Comparison of ENCODE assay signal across 8 mouse cellular contexts in genomic region chr7:29155196-29155837, GRCm38 (mm10). TPM values are rescaled to one million over a fixed set of nuclear protein-coding genes. Genes with fewer than 3 reads are reported as not detected.
A peak's percentile ranks its signal among the peaks of the same experiment; 100 is the strongest.
DNase-seq lines count a peak whose midpoint lies in the region; ATAC-seq and TF ChIP-seq lines count a peak whose summit lies in the region.

No protein-coding gene starts in this region.

- peak; percentile 76 for TF ChIP-seq POLR2A in CH12.LX (IDR thresholded peaks at IDR 0.05; ENCODE audit: low read depth, low read length)

- peaks cover 4 to 27% of the 10 kb centered on the region in 2 experiments for H3K36me3 ChIP-seq in CH12.LX (replicated peaks in 1 of 2; ENCODE audit: control insufficient read depth in 1 of 2, insufficient read depth in 1 of 2, low read length in 1 of 2)
- H3K36me3 ChIP-seq in forebrain, embryonic 10.5 days (replicated peaks) = peaks cover 13% of the 10 kb centered on the region
- peaks cover 7% of the 10 kb centered on the region; the same call in 1 of the 2 replicates for H3K36me3 ChIP-seq in heart, embryonic 15.5 days
- peaks cover 9% of the 10 kb centered on the region for H3K36me3 ChIP-seq in liver, embryonic 13.5 days
- H3K36me3 ChIP-seq in neural tube, embryonic 12.5 days = 0 out of 2 replicates have a peak, but pooled peaks cover 5% of the 10 kb centered on the region
- peaks cover 3% of the 10 kb centered on the region; the same call in 1 of the 2 replicates for H3K36me3 ChIP-seq in stomach, postnatal 0 days (ENCODE audit: control insufficient read depth, insufficient read depth, low read length)

- WGBS in forebrain, embryonic 10.5 days = 7% methylated on average over 37 of the region's 37 CpGs
- WGBS in heart, embryonic 15.5 days = 8% methylated on average over 35 of the region's 37 CpGs
- WGBS in liver, embryonic 13.5 days (ENCODE audit: insufficient replicate concordance) = 8% methylated on average over 35 of the region's 37 CpGs
- WGBS in neural tube, embryonic 12.5 days = 8% methylated on average over 37 of the region's 37 CpGs
- WGBS in stomach, postnatal 0 days = 10% methylated on average over 35 of the region's 37 CpGs

- peak overlapping the region; percentile 75 to 88 (median 85) for H3K4me3 ChIP-seq in CH12.LX (replicated peaks in 1 of 3; ENCODE audit: low read depth in 2 of 3, low read length in 2 of 3, poor library complexity in 1 of 3)
- peak overlapping the region; percentile 87 for H3K4me3 ChIP-seq in forebrain, embryonic 10.5 days
- peak overlapping the region; percentile 87 for H3K4me3 ChIP-seq in heart, embryonic 15.5 days
- peak overlapping the region; percentile 85 for H3K4me3 ChIP-seq in liver, embryonic 13.5 days (replicated peaks)
- H3K4me3 ChIP-seq in neural tube, embryonic 12.5 days = peak overlapping the region; percentile 77
- H3K4me3 ChIP-seq in stomach, postnatal 0 days (ENCODE audit: low read depth, low read length) = peak overlapping the region; percentile 83

- peaks cover 5 to 12% of the 10 kb centered on the region in 2 experiments; a peak in 2 of 4 replicates for H3K4me1 ChIP-seq in CH12.LX (ENCODE audit: control insufficient read depth in 1 of 2, insufficient read depth in 2 of 2)
- H3K4me1 ChIP-seq in forebrain, embryonic 10.5 days = peaks cover 40% of the 10 kb centered on the region
- H3K4me1 ChIP-seq in heart, embryonic 15.5 days (replicated peaks) = peaks cover 10% of the 10 kb centered on the region
- H3K4me1 ChIP-seq in liver, embryonic 13.5 days (replicated peaks) = peaks cover 20% of the 10 kb centered on the region
- peaks cover 4% of the 10 kb centered on the region; the same call in 1 of the 2 replicates for H3K4me1 ChIP-seq in neural tube, embryonic 12.5 days
- H3K4me1 ChIP-seq in stomach, postnatal 0 days (replicated peaks; ENCODE audit: control insufficient read depth, insufficient read depth) = no peaks in the 10 kb centered on the region

- in situ Hi-C loops in CH12.LX (cut with MboI; ENCODE audit: low pct_ligation_motif_present, low pct_unique_long_range_greater_than_20kb, low sequenced_read_pairs) = no loop called here

- TF ChIP-seq RAD21 in CH12.LX (IDR thresholded peaks at IDR 0.05; ENCODE audit: low read depth, low read length) = no peak

- H3K79me2 ChIP-seq in CH12.LX (replicated peaks; ENCODE audit: control insufficient read depth, extremely low read depth, insufficient read depth, poor library complexity, severe bottlenecking) = no peaks in the 10 kb centered on the region

- H3K27ac ChIP-seq in CH12.LX (ENCODE audit: insufficient read depth, low read depth) = peak overlapping the region; percentile 32
- H3K27ac ChIP-seq in forebrain, embryonic 10.5 days = peak overlapping the region; percentile 91
- H3K27ac ChIP-seq in heart, embryonic 15.5 days = peak overlapping the region; percentile 86
- peak overlapping the region; percentile 77 for H3K27ac ChIP-seq in liver, embryonic 13.5 days
- peak overlapping the region; percentile 87 for H3K27ac ChIP-seq in neural tube, embryonic 12.5 days
- H3K27ac ChIP-seq in stomach, postnatal 0 days (replicated peaks) = peak overlapping the region; percentile 91

- TF ChIP-seq CTCF in CH12.LX (conservative IDR thresholded peaks at IDR 0.05 in 1 of 2, IDR thresholded peaks at IDR 0.05 in 1 of 2; ENCODE audit: low read depth in 2 of 2, low read length in 2 of 2) = no peak
- peak; percentile 58 for TF ChIP-seq CTCF in stomach, postnatal 0 days (IDR thresholded peaks at IDR 0.05; ENCODE audit: low read depth)

- dilution Hi-C loops in CH12.LX (cut with MboI; ENCODE audit: extremely low pct_ligation_motif_present, extremely low pct_unique_long_range_greater_than_20kb, low sequenced_read_pairs) = no loop called here

- TF ChIP-seq EP300 in CH12.LX (IDR thresholded peaks at IDR 0.05; ENCODE audit: low read length) = no peak
- TF ChIP-seq EP300 in stomach, postnatal 0 days (optimal IDR thresholded peaks at IDR 0.05) = no peak

- peak; percentile 85 for ATAC-seq in heart, embryonic 15.5 days (replicated peaks; ENCODE audit: insufficient number of reproducible peaks, insufficient read depth, low FRiP score, low read depth)
- ATAC-seq in liver, embryonic 13.5 days (ENCODE audit: low read depth) = peak; percentile 87
- ATAC-seq in neural tube, embryonic 12.5 days (ENCODE audit: low FRiP score, low read depth) = peak; percentile 92
- peak; percentile 91 for ATAC-seq in stomach, postnatal 0 days (ENCODE audit: low FRiP score, low TSS enrichment)

- peak overlapping the region; percentile 76; the same call in 1 of the 2 replicates for H3K4me2 ChIP-seq in CH12.LX (ENCODE audit: insufficient read depth, low read depth, poor library complexity, severe bottlenecking)
- H3K4me2 ChIP-seq in heart, embryonic 15.5 days = peak overlapping the region; percentile 94
- H3K4me2 ChIP-seq in liver, embryonic 13.5 days = peak overlapping the region; percentile 100
- H3K4me2 ChIP-seq in neural tube, embryonic 12.5 days (replicated peaks) = peak overlapping the region; percentile 98
- peak overlapping the region; percentile 99 for H3K4me2 ChIP-seq in stomach, postnatal 0 days (replicated peaks; ENCODE audit: low read depth)

- H3K9ac ChIP-seq in CH12.LX (ENCODE audit: insufficient read depth, low read depth) = peak overlapping the region; percentile 61
- H3K9ac ChIP-seq in heart, embryonic 15.5 days = peak overlapping the region; percentile 76
- peak overlapping the region; percentile 84 for H3K9ac ChIP-seq in liver, embryonic 13.5 days
- H3K9ac ChIP-seq in neural tube, embryonic 12.5 days = peak overlapping the region; percentile 82
- peak overlapping the region; percentile 88 for H3K9ac ChIP-seq in stomach, postnatal 0 days (ENCODE audit: low read length)

- H3K27me3 ChIP-seq in CH12.LX (replicated peaks) = no peaks in the 10 kb centered on the region
- peaks cover 44% of the 10 kb centered on the region for H3K27me3 ChIP-seq in forebrain, embryonic 10.5 days (ENCODE audit: poor library complexity, severe bottlenecking)
- H3K27me3 ChIP-seq in heart, embryonic 15.5 days = peaks cover 34% of the 10 kb centered on the region
- peaks cover 29% of the 10 kb centered on the region for H3K27me3 ChIP-seq in liver, embryonic 13.5 days
- peaks cover 24% of the 10 kb centered on the region for H3K27me3 ChIP-seq in neural tube, embryonic 12.5 days (replicated peaks)
- H3K27me3 ChIP-seq in stomach, postnatal 0 days (ENCODE audit: control insufficient read depth, insufficient read depth, low read length) = no peaks in the 10 kb centered on the region

- H3K9me3 ChIP-seq in CH12.LX (replicated peaks; ENCODE audit: low read length) = peaks cover 6% of the 10 kb centered on the region
- H3K9me3 ChIP-seq in forebrain, embryonic 10.5 days = peaks cover 9% of the 10 kb centered on the region; the same call in 1 of the 2 replicates
- H3K9me3 ChIP-seq in heart, embryonic 15.5 days (replicated peaks) = no peaks in the 10 kb centered on the region
- 0 out of 2 replicates have a peak, but pooled peaks cover 4% of the 10 kb centered on the region for H3K9me3 ChIP-seq in liver, embryonic 13.5 days (replicated peaks)
- H3K9me3 ChIP-seq in neural tube, embryonic 12.5 days = peaks cover 4% of the 10 kb centered on the region; the same call in 1 of the 2 replicates
- no peaks in the 10 kb centered on the region for H3K9me3 ChIP-seq in stomach, postnatal 0 days (ENCODE audit: control insufficient read depth, low read length)

- peak; percentile 88 for DNase-seq in CH12.LX (ENCODE audit: extremely low read depth)
- peak; percentile 80 for DNase-seq in c-Kit-positive CD71-negative TER-119-negative erythroid progenitor cells, embryonic 14.5 days (ENCODE audit: low read depth)
- DNase-seq in forebrain, embryonic 10.5 days (ENCODE audit: extremely low spot score, low spot score) = peak; percentile 84
- DNase-seq in kidney, postnatal 25 days = peak; percentile 94 to 96
- peak; percentile 82 for DNase-seq in liver, embryonic 13.5 days
- peak; percentile 96 for DNase-seq in stomach, postnatal 0 days (ENCODE audit: low spot score)

RNA-seq across cellular contexts. Expression of gene Fam98c, which starts 0.7 kb away (rescaled TPM):
- total RNA-seq in CH12.LX (2012; rRNA removed) (13.8 and 14.5 TPM in 2 replicates), CH12.LX (2014; rRNA removed) (13.0 and 14.1 TPM in 2 replicates)
- 15.2 and 17.9 TPM in 2 replicates for polyA plus RNA-seq in CH12.LX (2012; ENCODE audit: insufficient read length, low read depth)
- 11.5 and 11.7 TPM in 2 replicates for polyA plus RNA-seq in forebrain, embryonic 10.5 days (2016; fragmentation: Nextera tagmentation; extraction: Ambion mirVana)
- polyA plus RNA-seq in heart, embryonic 15.5 days (2015; fragmentation: Nextera tagmentation; extraction: Ambion mirVana) = 15.6 and 19.9 TPM in 2 replicates
- 8.1 and 8.5 TPM in 2 replicates for polyA plus RNA-seq in liver, embryonic 13.5 days (2015; fragmentation: Nextera tagmentation; extraction: Ambion mirVana)
- polyA plus RNA-seq in neural tube, embryonic 12.5 days (2016; fragmentation: Nextera tagmentation; extraction: Ambion mirVana) = 30.8 and 33.7 TPM in 2 replicates
- polyA plus RNA-seq in stomach, postnatal 0 days (2015; fragmentation: Nextera tagmentation; extraction: Ambion mirVana) = 32.8 and 38.8 TPM in 2 replicates

RNA-seq across cellular contexts. Expression of gene Ggn, which starts 14.7 kb away (rescaled TPM):
- total RNA-seq in CH12.LX (2012; rRNA removed) (0.30 and 0.38 TPM in 2 replicates), CH12.LX (2014; rRNA removed) (0.13 TPM in 1 of 2 replicates, not detected in the other)
- polyA plus RNA-seq in CH12.LX (2012; ENCODE audit: insufficient read length, low read depth) = 1.0 and 1.5 TPM in 2 replicates
- 0.69 and 1.1 TPM in 2 replicates for polyA plus RNA-seq in forebrain, embryonic 10.5 days (2016; fragmentation: Nextera tagmentation; extraction: Ambion mirVana)
- 0.28 and 0.53 TPM in 2 replicates for polyA plus RNA-seq in heart, embryonic 15.5 days (2015; fragmentation: Nextera tagmentation; extraction: Ambion mirVana)
- polyA plus RNA-seq in liver, embryonic 13.5 days (2015; fragmentation: Nextera tagmentation; extraction: Ambion mirVana) = 0.07 and 0.10 TPM in 2 replicates
- 0.86 and 0.95 TPM in 2 replicates for polyA plus RNA-seq in neural tube, embryonic 12.5 days (2016; fragmentation: Nextera tagmentation; extraction: Ambion mirVana)
- polyA plus RNA-seq in stomach, postnatal 0 days (2015; fragmentation: Nextera tagmentation; extraction: Ambion mirVana) = 0.29 and 0.46 TPM in 2 replicates

RNA-seq across cellular contexts. Expression of gene Spred3, which starts 14.9 kb away (rescaled TPM):
- total RNA-seq in CH12.LX (2012; rRNA removed) (2.2 and 3.3 TPM in 2 replicates), CH12.LX (2014; rRNA removed) (1.2 and 1.6 TPM in 2 replicates)
- 6.0 and 6.6 TPM in 2 replicates for polyA plus RNA-seq in CH12.LX (2012; ENCODE audit: insufficient read length, low read depth)
- polyA plus RNA-seq in forebrain, embryonic 10.5 days (2016; fragmentation: Nextera tagmentation; extraction: Ambion mirVana) = 4.4 and 5.4 TPM in 2 replicates
- 1.2 and 1.5 TPM in 2 replicates for polyA plus RNA-seq in heart, embryonic 15.5 days (2015; fragmentation: Nextera tagmentation; extraction: Ambion mirVana)
- polyA plus RNA-seq in liver, embryonic 13.5 days (2015; fragmentation: Nextera tagmentation; extraction: Ambion mirVana) = 0.23 and 0.41 TPM in 2 replicates
- polyA plus RNA-seq in neural tube, embryonic 12.5 days (2016; fragmentation: Nextera tagmentation; extraction: Ambion mirVana) = 8.3 and 9.0 TPM in 2 replicates
- 0.95 and 1.0 TPM in 2 replicates for polyA plus RNA-seq in stomach, postnatal 0 days (2015; fragmentation: Nextera tagmentation; extraction: Ambion mirVana)

RNA-seq across cellular contexts. Expression of gene Rasgrp4, which starts 20.7 kb away (rescaled TPM):
- total RNA-seq in CH12.LX (2012; rRNA removed) (0.88 and 1.4 TPM in 2 replicates), CH12.LX (2014; rRNA removed) (0.26 and 0.58 TPM in 2 replicates)
- polyA plus RNA-seq in CH12.LX (2012; ENCODE audit: insufficient read length, low read depth) = 2.9 and 3.2 TPM in 2 replicates
- 0.58 and 0.88 TPM in 2 replicates for polyA plus RNA-seq in forebrain, embryonic 10.5 days (2016; fragmentation: Nextera tagmentation; extraction: Ambion mirVana)
- polyA plus RNA-seq in heart, embryonic 15.5 days (2015; fragmentation: Nextera tagmentation; extraction: Ambion mirVana) = 0.39 and 0.90 TPM in 2 replicates
- 0.29 and 0.32 TPM in 2 replicates for polyA plus RNA-seq in liver, embryonic 13.5 days (2015; fragmentation: Nextera tagmentation; extraction: Ambion mirVana)
- 0.61 and 0.77 TPM in 2 replicates for polyA plus RNA-seq in neural tube, embryonic 12.5 days (2016; fragmentation: Nextera tagmentation; extraction: Ambion mirVana)
- polyA plus RNA-seq in stomach, postnatal 0 days (2015; fragmentation: Nextera tagmentation; extraction: Ambion mirVana) = 0.15 and 0.35 TPM in 2 replicates

RNA-seq across cellular contexts. Expression of gene Psmd8, which starts 25.2 kb away (rescaled TPM):
- total RNA-seq in CH12.LX (2012; rRNA removed) = 321 and 335 TPM in 2 replicates
- 455 and 479 TPM in 2 replicates for total RNA-seq in CH12.LX (2014; rRNA removed)
- polyA plus RNA-seq in CH12.LX (2012; ENCODE audit: insufficient read length, low read depth) = 308 and 348 TPM in 2 replicates
- polyA plus RNA-seq in forebrain, embryonic 10.5 days (2016; fragmentation: Nextera tagmentation; extraction: Ambion mirVana) = 290 and 304 TPM in 2 replicates
- 204 and 207 TPM in 2 replicates for polyA plus RNA-seq in heart, embryonic 15.5 days (2015; fragmentation: Nextera tagmentation; extraction: Ambion mirVana)
- 136 and 155 TPM in 2 replicates for polyA plus RNA-seq in liver, embryonic 13.5 days (2015; fragmentation: Nextera tagmentation; extraction: Ambion mirVana)
- polyA plus RNA-seq in neural tube, embryonic 12.5 days (2016; fragmentation: Nextera tagmentation; extraction: Ambion mirVana) = 326 and 327 TPM in 2 replicates
- 262 and 269 TPM in 2 replicates for polyA plus RNA-seq in stomach, postnatal 0 days (2015; fragmentation: Nextera tagmentation; extraction: Ambion mirVana)

Comparison
In these comparisons a context has a peak if more than half of its experiments do, and no peak if none do; other contexts are left out.
1. Peak in every context shown above with its lines: DNase-seq, ATAC-seq, H3K4me3 ChIP-seq and H3K27ac ChIP-seq.
2. H3K27ac ChIP-seq: peak in every context shown above with its lines; median percentile 91 in forebrain, embryonic 10.5 days; 91 in stomach, postnatal 0 days; 87 in neural tube, embryonic 12.5 days; 86 in heart, embryonic 15.5 days; 77 in liver, embryonic 13.5 days; 32 in CH12.LX.